Mouse (Mus musculus): ENCODE data around the gene Nptx2. TPM values are rescaled to one million over a fixed set of nuclear protein-coding genes. Genes with fewer than 3 reads are reported as not detected.

The Nptx2 gene
- total and polyA plus RNA-seq, 3 experiments = not detected

- no peaks in the 10 kb centered on the region for H3K9me3 ChIP-seq (replicated peaks; ENCODE audit: insufficient read depth, low read length)
- no peaks in the 10 kb centered on the region for H3K4me1 ChIP-seq (ENCODE audit: control insufficient read depth in 1 of 2, insufficient read depth in 2 of 2, low read length in 2 of 2)
- H3K4me3 ChIP-seq (ENCODE audit: control insufficient read depth in 1 of 2, insufficient read depth in 1 of 2, low read depth in 2 of 2, low read length in 2 of 2) = no peak overlapping the region
- no peak overlapping the region for H3K27ac ChIP-seq (ENCODE audit: control insufficient read depth, low read depth, low read length)
- H3K36me3 ChIP-seq (ENCODE audit: control insufficient read depth in 1 of 2, insufficient read depth in 2 of 2, low read length in 2 of 2) = no peaks in the 10 kb centered on the region
- H3K27me3 ChIP-seq (ENCODE audit: control insufficient read depth in 1 of 2, insufficient read depth in 2 of 2, low read length in 2 of 2) = no peaks in the 10 kb centered on the region
- TF ChIP-seq HCFC1 (IDR thresholded peaks at IDR 0.05; ENCODE audit: low read depth, low read length) = no peak
- no peak for TF ChIP-seq ELF1 (IDR thresholded peaks at IDR 0.05; ENCODE audit: low read depth, low read length)
- no peak for TF ChIP-seq NELFE (IDR thresholded peaks at IDR 0.05; ENCODE audit: low read depth, low read length)
- TF ChIP-seq ZKSCAN1 (IDR thresholded peaks at IDR 0.05; ENCODE audit: low read depth, low read length) = no peak
- no peak for TF ChIP-seq MYC (IDR thresholded peaks at IDR 0.05; ENCODE audit: low read depth, low read length)
- TF ChIP-seq USF2 (IDR thresholded peaks at IDR 0.05; ENCODE audit: borderline replicate concordance in 1 of 2, insufficient read depth in 1 of 2, low read depth in 1 of 2, low read length in 2 of 2) = no peak
- TF ChIP-seq BHLHE40 (IDR thresholded peaks at IDR 0.05; ENCODE audit: borderline replicate concordance, low read depth, low read length) = no peak
- no peak for TF ChIP-seq ZMIZ1 (IDR thresholded peaks at IDR 0.05; ENCODE audit: low read depth, low read length)
- TF ChIP-seq MAFK (IDR thresholded peaks at IDR 0.05; ENCODE audit: borderline replicate concordance, low read depth, low read length) = no peak
- TF ChIP-seq RCOR1 (IDR thresholded peaks at IDR 0.05; ENCODE audit: low read depth, low read length) = no peak
- TF ChIP-seq E2F4 (IDR thresholded peaks at IDR 0.05; ENCODE audit: borderline replicate concordance, low read depth, low read length) = no peak
- TF ChIP-seq NRF1 (IDR thresholded peaks at IDR 0.05; ENCODE audit: insufficient read depth, low read depth, low read length, poor library complexity, severe bottlenecking) = no peak
- no peaks in the 10 kb centered on the region for H3K79me2 ChIP-seq (ENCODE audit: control insufficient read depth, insufficient read depth, low read length, poor library complexity)
- no peak overlapping the region for H3K9ac ChIP-seq (ENCODE audit: control insufficient read depth, low read depth, low read length, poor library complexity, severe bottlenecking)
- DNase-seq (ENCODE audit: low read depth, low spot score) = no peak
Measured at GRCm38 (mm10) chr5:144520096-144520495, 25.6 kb upstream of the Nptx2 start.

- Histone ChIP-seq H3K4me1 (ENCODE audit: control insufficient read depth in 1 of 2, insufficient read depth in 2 of 2, low read length in 2 of 2) (no peaks in the 10 kb centered on the region), H3K27ac (ENCODE audit: control insufficient read depth, low read depth, low read length) (no peak overlapping the region), H3K79me2 (ENCODE audit: control insufficient read depth, insufficient read depth, low read length, poor library complexity) (no peaks in the 10 kb centered on the region), H3K36me3 (ENCODE audit: control insufficient read depth in 1 of 2, insufficient read depth in 2 of 2, low read length in 2 of 2) (no peaks in the 10 kb centered on the region), H3K9me3 (replicated peaks; ENCODE audit: insufficient read depth, low read length) (no peaks in the 10 kb centered on the region), H3K9ac (ENCODE audit: control insufficient read depth, low read depth, low read length, poor library complexity, severe bottlenecking) (no peak overlapping the region), H3K4me3 (ENCODE audit: control insufficient read depth in 1 of 2, insufficient read depth in 1 of 2, low read depth in 2 of 2, low read length in 2 of 2) (no peak overlapping the region), H3K27me3 (ENCODE audit: control insufficient read depth in 1 of 2, insufficient read depth in 2 of 2, low read length in 2 of 2) (no peaks in the 10 kb centered on the region)
- TF ChIP-seq BHLHE40 (IDR thresholded peaks at IDR 0.05; ENCODE audit: borderline replicate concordance, low read depth, low read length) (no peak), CHD2 (IDR thresholded peaks at IDR 0.05; ENCODE audit: low read length) (no peak), MYC (IDR thresholded peaks at IDR 0.05; ENCODE audit: low read depth, low read length) (no peak), MEF2A (IDR thresholded peaks at IDR 0.05; ENCODE audit: extremely low read depth, insufficient replicate concordance, low read depth, low read length, poor library complexity, severe bottlenecking) (no peak)
- no peak for DNase-seq (ENCODE audit: low read depth, low spot score)
Measured at GRCm38 (mm10) chr5:144524774-144525173, 20.9 kb upstream of the Nptx2 start.

All from MEL (cell line).